Mouse (Mus musculus) lung, adult 2 months (tissue): Measurements from ENCODE around the gene St6galnac6. TPM values are rescaled to one million over a fixed set of nuclear protein-coding genes. Genes with fewer than 3 reads are reported as not detected.

Experiments used
- DNase-seq: peaks from one replicate; pipeline ENCODE4 v3.0.0; 2022
- H3K4me1 ChIP-seq: fragments of 200-500 bp; 2 replicates; pipeline ENCODE4 v1.6.1; 2011; ENCODE audit warnings: low read length; ENCODE audit not compliant: control insufficient read depth, insufficient read depth
- H3K4me3 ChIP-seq: fragments of 200-500 bp; replicated peaks from 2 replicates; pipeline ENCODE3; 2011; ENCODE audit warnings: low read depth, mild to moderate bottlenecking, control low read depth, low read length; ENCODE audit errors: extremely low read depth
- CTCF ChIP-seq: fragments of 200-500 bp; IDR thresholded peaks from 2 replicates; pipeline ENCODE4 v1.5.1; 2011; ENCODE audit warnings: mild to moderate bottlenecking, low read length, control low read depth; ENCODE audit not compliant: insufficient read depth
- POLR2A ChIP-seq: fragments of 200-500 bp; IDR thresholded peaks from 2 replicates; pipeline ENCODE4 v1.6.1; 2011; ENCODE audit warnings: low read depth, mild to moderate bottlenecking, control low read depth, low read length, borderline replicate concordance; ENCODE audit errors: extremely low read depth
- WGBS: fragments of 180-500 bp; shearing (Covaris S2); methylation state at CpG from one replicate; pipeline ENCODE4 v1.1.7; 2018; 5-methylcytosine and 5-hydroxymethylcytosine counted together
- polyA plus RNA-seq: library from polyadenylated mRNA; depleted of rRNA; stranded (reverse); fragments of >200 nt; gene quantifications from 2 replicates; pipeline ENCODE4 v1.2.3, GENCODE M21; 2012

Gene St6galnac6
- polyA plus RNA-seq, 1 experiment, result 59.0 TPM

- DNase-seq, result peak; percentile 73
- TF ChIP-seq POLR2A, result peak; percentile 15; the same call in 1 of the 2 replicates
- TF ChIP-seq CTCF, result peak; percentile 99
- WGBS, result 11% methylated on average over 37 of the region's 37 CpGs
- H3K4me1 ChIP-seq, result peaks cover 9% of the 10 kb centered on the region
- peak overlapping the region; percentile 31 for H3K4me3 ChIP-seq
These were observed 16.4 kb upstream of the St6galnac6 start for GRCm38 (mm10) chr2:32582830-32583799.

- Histone ChIP-seq H3K4me3 (no peak overlapping the region), H3K4me1 (peaks cover 15% of the 10 kb centered on the region)
- 91% methylated on average over 7 of the region's 7 CpGs for WGBS
- no peak for DNase-seq
- TF ChIP-seq POLR2A, result no peak
- no peak for TF ChIP-seq CTCF
These were observed 14.3 kb upstream of the St6galnac6 start for GRCm38 (mm10) chr2:32585149-32585714.

- 1% methylated on average over 38 of the region's 38 CpGs for WGBS
- Histone ChIP-seq H3K4me1 (peaks cover 17% of the 10 kb centered on the region), H3K4me3 (peak within 1 kb of the TSS; percentile 91)
- TF ChIP-seq POLR2A (peak; percentile 60), CTCF (no peak)
- peak; percentile 83 for DNase-seq
These were observed 12.6 kb upstream of the St6galnac6 start, which contains the start of gene St6galnac4 for GRCm38 (mm10) chr2:32586871-32587351. Gene St6galnac4, plus strand, starts transcription at chr2:32587095.

DNA sequence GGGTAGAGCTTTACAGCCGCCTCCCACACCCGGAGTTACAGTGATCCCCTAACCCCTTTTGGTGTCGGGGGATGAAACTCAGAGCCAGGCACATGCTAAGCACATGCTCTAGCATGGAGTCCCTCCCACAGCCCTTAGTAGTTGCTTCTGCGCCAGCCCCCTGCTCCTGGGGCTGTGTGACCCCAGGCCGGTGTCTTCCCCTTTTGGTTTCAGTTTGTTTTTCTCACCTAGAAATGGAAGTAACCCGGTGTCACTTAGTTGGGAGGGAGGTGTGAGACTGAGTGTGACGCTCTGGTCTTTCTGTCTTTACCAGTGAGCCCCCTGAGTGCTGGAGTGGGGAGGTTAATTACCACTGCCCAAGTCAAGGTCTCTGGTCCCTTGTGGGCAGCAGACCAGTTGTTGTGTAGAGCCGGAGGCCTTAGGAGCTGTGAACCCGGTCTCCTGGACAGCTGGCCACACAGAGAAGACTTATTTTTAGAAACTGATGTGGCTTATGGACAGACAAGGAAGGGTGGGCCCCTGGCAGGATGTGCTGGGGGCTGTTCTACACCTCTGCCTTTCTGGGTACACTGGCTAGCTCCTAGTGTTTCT, 11.7 kb upstream of the St6galnac6 start:
- Histone ChIP-seq H3K4me1 (peaks cover 17% of the 10 kb centered on the region), H3K4me3 (peak overlapping the region; percentile 91)
- DNase-seq, result no peak
- WGBS, result 9% methylated on average over 9 of the region's 9 CpGs
- no peak for TF ChIP-seq CTCF
- peak; percentile 33; the same call in 1 of the 2 replicates for TF ChIP-seq POLR2A

- no peak for DNase-seq
- H3K4me3 ChIP-seq, result no peak overlapping the region
- 33% methylated on average over 11 of the region's 11 CpGs for WGBS
These were observed 10.2 kb upstream of the St6galnac6 start for GRCm38 (mm10) chr2:32589213-32589795.

GRCm38 (mm10) chr2:32590224-32590623, 9.3 kb upstream of the St6galnac6 start:
- peaks cover 13% of the 10 kb centered on the region for H3K4me1 ChIP-seq
- no peak for TF ChIP-seq POLR2A
- TF ChIP-seq CTCF, result no peak
- 55% methylated on average over 10 of the region's 10 CpGs for WGBS
- H3K4me3 ChIP-seq, result no peak overlapping the region
- no peak for DNase-seq

More at GRCm38 (mm10) chr2:32589213-32589795, 10.2 kb upstream of the St6galnac6 start:
- TF ChIP-seq CTCF (no peak), POLR2A (no peak)
- peaks cover 13% of the 10 kb centered on the region for H3K4me1 ChIP-seq

DNA sequence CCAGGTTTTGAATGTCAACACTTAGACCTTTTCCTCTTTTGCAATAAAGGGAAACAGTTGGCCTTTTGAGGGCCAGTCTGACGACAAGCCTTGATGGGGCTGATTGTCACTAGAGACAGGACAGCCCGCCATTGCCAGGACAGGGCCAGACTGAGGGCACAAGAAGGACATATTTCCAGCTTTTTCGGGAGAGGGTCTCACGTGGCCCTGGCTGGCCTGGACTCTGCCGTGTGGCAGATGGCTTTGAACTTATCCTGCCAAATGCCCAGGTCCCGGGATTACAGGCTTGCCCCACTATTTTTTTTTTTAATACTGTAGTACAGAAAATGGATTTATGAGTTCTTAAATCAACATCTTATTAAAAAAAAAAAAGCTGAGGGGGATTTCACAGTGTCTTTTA, 8.3 kb upstream of the St6galnac6 start:
- 55% methylated on average over 6 of the region's 6 CpGs for WGBS
- Histone ChIP-seq H3K4me1 (peaks cover 13% of the 10 kb centered on the region), H3K4me3 (no peak overlapping the region)
- DNase-seq, result no peak
- TF ChIP-seq POLR2A (no peak), CTCF (no peak)

DNA sequence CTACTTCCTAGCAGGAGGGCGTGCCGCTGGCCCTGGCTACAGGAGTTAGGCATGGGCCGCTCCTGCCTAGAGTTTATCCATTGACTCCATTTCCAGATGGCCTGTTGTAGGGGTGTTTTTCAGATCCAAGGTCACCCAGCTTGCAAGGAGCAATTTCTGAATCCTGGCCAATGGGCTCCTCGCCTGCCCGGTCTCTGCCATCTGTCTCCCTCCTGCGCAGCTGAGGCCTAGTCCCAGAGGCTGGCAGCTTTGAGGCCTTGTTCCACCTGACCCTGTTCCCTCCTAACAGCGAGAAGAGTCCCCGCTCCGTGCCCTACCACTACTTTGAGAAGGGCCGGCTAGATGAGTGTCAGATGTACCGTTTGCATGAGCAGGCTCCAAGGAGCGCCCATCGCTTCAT, 2.8 kb upstream of the St6galnac6 start:
- no peak for TF ChIP-seq POLR2A
- TF ChIP-seq CTCF, result no peak
- 91% methylated on average over 13 of the region's 13 CpGs for WGBS
- DNase-seq, result no peak
- peaks cover 3% of the 10 kb centered on the region for H3K4me1 ChIP-seq
- no peak overlapping the region for H3K4me3 ChIP-seq

GRCm38 (mm10) chr2:32597248-32597647, 2.3 kb upstream of the St6galnac6 start:
- no peak for TF ChIP-seq POLR2A
- H3K4me3 ChIP-seq, result no peak overlapping the region
- WGBS, result 76% methylated on average over 5 of the region's 5 CpGs
- peaks cover 6% of the 10 kb centered on the region for H3K4me1 ChIP-seq
- peak; percentile 2 for DNase-seq

- no peak overlapping the region for H3K4me3 ChIP-seq
- no peak for DNase-seq
- 86% methylated on average over 5 of the region's 5 CpGs for WGBS
- peaks cover 6% of the 10 kb centered on the region for H3K4me1 ChIP-seq
- no peak for TF ChIP-seq CTCF
- TF ChIP-seq POLR2A, result no peak
These were observed 1.8 kb upstream of the St6galnac6 start for GRCm38 (mm10) chr2:32597699-32598098.
